9 mouse cellular contexts compared by ENCODE assay signal in the genomic region with DNA sequence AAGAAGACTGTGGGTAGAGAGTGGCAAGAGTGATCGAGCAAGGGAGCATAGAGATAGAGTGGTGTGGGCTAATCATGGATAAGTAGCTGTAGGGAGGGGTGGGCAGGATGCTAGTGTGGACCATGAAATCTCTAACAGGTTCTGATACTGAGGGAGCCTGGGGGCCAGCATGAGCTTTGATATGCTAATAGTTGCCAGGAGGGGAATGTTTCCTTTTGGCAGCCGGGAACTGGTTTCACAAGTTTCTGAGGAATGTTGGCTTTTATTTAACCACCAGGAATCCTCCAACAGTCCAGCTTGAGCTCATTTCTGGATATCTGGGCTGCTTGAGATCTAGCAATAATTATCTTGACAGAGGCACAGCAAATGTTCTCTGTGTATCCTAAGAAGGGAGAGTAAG.
DNase-seq lines count a peak whose midpoint lies in the region; ATAC-seq and TF ChIP-seq lines count a peak whose summit lies in the region.
"Had no signal": no experiment of that assay in that cellular context is flagged by ENCODE, and none has a peak within 500 bp of the region (broad histone marks: within the 10 kb centered on the region; RNA-seq: fewer than 3 reads in every experiment).

No protein-coding gene starts in this region.

- no peak for ATAC-seq in embryonic facial prominence, embryonic 11.5 days (replicated peaks; ENCODE audit: insufficient number of reproducible peaks, low FRiP score, low TSS enrichment, low read depth)

- no peaks in the 10 kb centered on the region for H3K4me1 ChIP-seq in embryonic facial prominence, embryonic 11.5 days (ENCODE audit: control insufficient read depth, insufficient read depth, low read length)
- H3K4me1 ChIP-seq in kidney, adult 2 months (ENCODE audit: control insufficient read depth, insufficient read depth, low read length) = peaks cover 20% of the 10 kb centered on the region; the same call in 1 of the 2 replicates

- H3K9me3 ChIP-seq in embryonic facial prominence, embryonic 11.5 days (replicated peaks; ENCODE audit: control insufficient read depth, low read length) = no peaks in the 10 kb centered on the region

- TF ChIP-seq CTCF in kidney, adult 2 months (conservative IDR thresholded peaks at IDR 0.05; ENCODE audit: insufficient read depth, insufficient read length, low read depth, low read length) = no peak

- no peak overlapping the region for H3K9ac ChIP-seq in embryonic facial prominence, embryonic 11.5 days (replicated peaks; ENCODE audit: low read length)

- TF ChIP-seq POLR2A in kidney, adult 2 months (IDR thresholded peaks at IDR 0.05; ENCODE audit: low read depth, low read length) = no peak

- H3K36me3 ChIP-seq in embryonic facial prominence, embryonic 11.5 days (replicated peaks; ENCODE audit: control insufficient read depth, insufficient read depth, low read depth, low read length) = no peaks in the 10 kb centered on the region
- no peaks in the 10 kb centered on the region for H3K36me3 ChIP-seq in kidney, adult 2 months (ENCODE audit: control insufficient read depth, insufficient read depth, low read length)

- no peaks in the 10 kb centered on the region for H3K27me3 ChIP-seq in embryonic facial prominence, embryonic 11.5 days (ENCODE audit: control insufficient read depth, insufficient read depth, low read length)
- H3K27me3 ChIP-seq in kidney, adult 2 months (replicated peaks; ENCODE audit: control insufficient read depth, insufficient read depth, low read length) = no peaks in the 10 kb centered on the region

- H3K27ac ChIP-seq in embryonic facial prominence, embryonic 11.5 days (replicated peaks; ENCODE audit: low read depth, low read length) = no peak overlapping the region
- H3K27ac ChIP-seq in kidney, adult 2 months (ENCODE audit: insufficient read depth, low read depth, low read length) = peak overlapping the region; percentile 64

- DNase-seq in embryo, embryonic 10 days (ENCODE audit: low spot score) = peak; percentile 38
- DNase-seq in embryo, embryonic 9.5 days (ENCODE audit: extremely low spot score) = no peak
- peak; percentile 69 for DNase-seq in embryonic facial prominence, embryonic 11.5 days (ENCODE audit: low spot score)
- peak; percentile 76 for DNase-seq in kidney, adult 2 months
- peak; percentile 38 for DNase-seq in lung, postnatal 14 days
- no peak for DNase-seq in right cerebral cortex, postnatal 25 days
- DNase-seq in adrenal gland, postnatal 14 days = no peak
- no peak for DNase-seq in thymus, adult 18-20 months
- DNase-seq: adrenal gland, adult 8-10 months had no signal

- 23% methylated on average over 2 of the region's 2 CpGs for WGBS in embryonic facial prominence, embryonic 11.5 days
- 49% methylated on average over 2 of the region's 2 CpGs for WGBS in kidney, adult 2 months

- no peak overlapping the region for H3K4me2 ChIP-seq in embryonic facial prominence, embryonic 11.5 days (ENCODE audit: low read depth, low read length)

- H3K4me3 ChIP-seq in embryonic facial prominence, embryonic 11.5 days (ENCODE audit: low read depth, low read length) = no peak overlapping the region
- H3K4me3 ChIP-seq in kidney, adult 2 months (ENCODE audit: insufficient read depth, low read depth, low read length) = no peak overlapping the region

Comparison
In these comparisons a context has a peak if more than half of its experiments do, and no peak if none do; other contexts are left out.
1. DNase-seq: peak in embryo, embryonic 10 days (single experiment), embryonic facial prominence, embryonic 11.5 days (single experiment), kidney, adult 2 months (single experiment) and lung, postnatal 14 days (single experiment); none in embryo, embryonic 9.5 days (single experiment), right cerebral cortex, postnatal 25 days (single experiment), adrenal gland, postnatal 14 days (single experiment) and thymus, adult 18-20 months (0 of 2).